In genomic region chr9:22468170-22468898, GRCm38 (mm10) we compare ENCODE assay signal across 9 mouse cellular contexts. TPM values are rescaled to one million over a fixed set of nuclear protein-coding genes. Genes with fewer than 3 reads are reported as not detected.
DNase-seq lines count a peak whose midpoint lies in the region; ATAC-seq and TF ChIP-seq lines count a peak whose summit lies in the region.
"Had no signal": no experiment of that assay in that cellular context is flagged by ENCODE, and none has a peak within 500 bp of the region (broad histone marks: within the 10 kb centered on the region; RNA-seq: fewer than 3 reads in every experiment).

No protein-coding gene starts in this region.

- no peaks in the 10 kb centered on the region for H3K9me3 ChIP-seq in forebrain, embryonic 14.5 days (replicated peaks; ENCODE audit: control insufficient read depth, low read length)
- H3K9me3 ChIP-seq in hindbrain, embryonic 15.5 days = no peaks in the 10 kb centered on the region
- no peaks in the 10 kb centered on the region for H3K9me3 ChIP-seq in limb, embryonic 13.5 days
- H3K9me3 ChIP-seq in midbrain, embryonic 12.5 days = no peaks in the 10 kb centered on the region

- ATAC-seq in forebrain, embryonic 14.5 days = peak; percentile 94
- peak; percentile 85 for ATAC-seq in hindbrain, embryonic 15.5 days (ENCODE audit: low FRiP score, low read depth)
- peak; percentile 90 for ATAC-seq in limb, embryonic 13.5 days (ENCODE audit: low FRiP score, low read depth)
- peak; percentile 92 for ATAC-seq in midbrain, embryonic 12.5 days (ENCODE audit: low FRiP score, low read depth)

- H3K4me2 ChIP-seq in forebrain, embryonic 14.5 days (ENCODE audit: low read length) = peak overlapping the region; percentile 75
- H3K4me2 ChIP-seq in hindbrain, embryonic 15.5 days = peak overlapping the region; percentile 70
- peak overlapping the region; percentile 74 for H3K4me2 ChIP-seq in limb, embryonic 13.5 days (replicated peaks)
- H3K4me2 ChIP-seq in midbrain, embryonic 12.5 days (replicated peaks) = peak overlapping the region; percentile 74

- H3K4me1 ChIP-seq in brown adipose tissue, adult 24 weeks (ENCODE audit: control insufficient read depth, insufficient read depth, insufficient read length, low read length) = 0 out of 2 replicates have a peak, but pooled peaks cover 3% of the 10 kb centered on the region
- H3K4me1 ChIP-seq in forebrain, embryonic 14.5 days (ENCODE audit: control insufficient read depth, insufficient read depth, low read length) = 0 out of 2 replicates have a peak, but pooled peaks cover 2% of the 10 kb centered on the region
- peaks cover 14% of the 10 kb centered on the region for H3K4me1 ChIP-seq in hindbrain, embryonic 15.5 days (replicated peaks)
- peaks cover 8% of the 10 kb centered on the region; the same call in 1 of the 2 replicates for H3K4me1 ChIP-seq in limb, embryonic 13.5 days
- H3K4me1 ChIP-seq in midbrain, embryonic 12.5 days = peaks cover 7% of the 10 kb centered on the region
- H3K4me1 ChIP-seq in spleen, adult 2 months (ENCODE audit: control insufficient read depth, insufficient read depth, insufficient read length) = peaks cover 2% of the 10 kb centered on the region; the same call in 1 of the 2 replicates

- H3K36me3 ChIP-seq in forebrain, embryonic 14.5 days (ENCODE audit: control insufficient read depth, insufficient read depth, low read length) = 0 out of 2 replicates have a peak, but pooled peaks cover 3% of the 10 kb centered on the region
- H3K36me3 ChIP-seq in hindbrain, embryonic 15.5 days = peaks cover 8% of the 10 kb centered on the region
- peaks cover 21% of the 10 kb centered on the region for H3K36me3 ChIP-seq in limb, embryonic 13.5 days
- 0 out of 2 replicates have a peak, but pooled peaks cover 4% of the 10 kb centered on the region for H3K36me3 ChIP-seq in midbrain, embryonic 12.5 days
- H3K36me3 ChIP-seq in spleen, adult 2 months (ENCODE audit: control insufficient read depth, insufficient read depth, low read length) = peaks cover 3% of the 10 kb centered on the region; the same call in 1 of the 2 replicates

- H3K27ac ChIP-seq in brown adipose tissue, adult 24 weeks (replicated peaks; ENCODE audit: low read depth, low read length) = peak overlapping the region; percentile 47
- H3K27ac ChIP-seq in forebrain, embryonic 14.5 days (ENCODE audit: low read depth, low read length) = peak overlapping the region; percentile 91
- H3K27ac ChIP-seq in hindbrain, embryonic 15.5 days (replicated peaks) = peak overlapping the region; percentile 91
- peak overlapping the region; percentile 87 for H3K27ac ChIP-seq in limb, embryonic 13.5 days
- peak overlapping the region; percentile 89 for H3K27ac ChIP-seq in midbrain, embryonic 12.5 days (replicated peaks)
- H3K27ac ChIP-seq in spleen, adult 2 months (ENCODE audit: insufficient read depth, low read length) = peak overlapping the region; percentile 91

- no peak for TF ChIP-seq CTCF in spleen, adult 2 months (IDR thresholded peaks at IDR 0.05; ENCODE audit: extremely low read depth, insufficient read depth, insufficient read length, insufficient replicate concordance)

- TF ChIP-seq POLR2A in spleen, adult 2 months (IDR thresholded peaks at IDR 0.05; ENCODE audit: low read depth, low read length) = peak; percentile 88

- 3% methylated on average over 43 of the region's 43 CpGs for WGBS in forebrain, embryonic 14.5 days
- 4% methylated on average over 43 of the region's 43 CpGs for WGBS in hindbrain, embryonic 15.5 days
- 3% methylated on average over 39 of the region's 43 CpGs for WGBS in limb, embryonic 13.5 days
- WGBS in midbrain, embryonic 12.5 days = 5% methylated on average over 43 of the region's 43 CpGs
- 3% methylated on average over 41 of the region's 43 CpGs for WGBS in spleen, adult 2 months

- peak overlapping the region; percentile 99 for H3K4me3 ChIP-seq in brown adipose tissue, adult 24 weeks (ENCODE audit: insufficient read depth, low read depth, low read length)
- H3K4me3 ChIP-seq in forebrain, embryonic 14.5 days (ENCODE audit: low read depth, low read length) = peak overlapping the region; percentile 86
- H3K4me3 ChIP-seq in hindbrain, embryonic 15.5 days = peak overlapping the region; percentile 84
- peak overlapping the region; percentile 90 for H3K4me3 ChIP-seq in limb, embryonic 13.5 days
- H3K4me3 ChIP-seq in midbrain, embryonic 12.5 days = peak overlapping the region; percentile 85
- peak overlapping the region; percentile 90 for H3K4me3 ChIP-seq in spleen, adult 2 months (ENCODE audit: extremely low read depth, insufficient read depth, insufficient read length)

- no peaks in the 10 kb centered on the region for H3K27me3 ChIP-seq in forebrain, embryonic 14.5 days (replicated peaks; ENCODE audit: control insufficient read depth, insufficient read depth, low read length)
- H3K27me3 ChIP-seq in hindbrain, embryonic 15.5 days = no peaks in the 10 kb centered on the region
- no peaks in the 10 kb centered on the region for H3K27me3 ChIP-seq in limb, embryonic 13.5 days
- no peaks in the 10 kb centered on the region for H3K27me3 ChIP-seq in midbrain, embryonic 12.5 days
- no peaks in the 10 kb centered on the region for H3K27me3 ChIP-seq in spleen, adult 2 months (ENCODE audit: control insufficient read depth, insufficient read depth, low read length)

- peak; percentile 59 for DNase-seq in ovary, adult 18-20 months (ENCODE audit: low spot score)
- DNase-seq in ovary, postnatal 10 days (ENCODE audit: low spot score) = no peak
- peak; percentile 88 for DNase-seq in forebrain, embryonic 14.5 days (ENCODE audit: low spot score)
- peak; percentile 70 to 71 for DNase-seq in spleen, adult 2 months (ENCODE audit: low read depth in 1 of 2, low spot score in 2 of 2)

- H3K9ac ChIP-seq in forebrain, embryonic 14.5 days (ENCODE audit: low read length) = peak overlapping the region; percentile 95
- peak overlapping the region; percentile 84 for H3K9ac ChIP-seq in hindbrain, embryonic 15.5 days
- peak overlapping the region; percentile 93 for H3K9ac ChIP-seq in limb, embryonic 13.5 days
- peak overlapping the region; percentile 88 for H3K9ac ChIP-seq in midbrain, embryonic 12.5 days (replicated peaks)

RNA-seq across cellular contexts. Expression of gene Rp9, which starts 1.2 kb away (rescaled TPM):
- polyA plus RNA-seq in brown adipose tissue, adult 24 weeks (2012; ENCODE audit: insufficient read depth, insufficient read length, missing spikeins) = 39.2 and 55.5 TPM in 2 replicates
- polyA plus RNA-seq in forebrain, embryonic 14.5 days (2014; fragmentation: Nextera tagmentation; extraction: Ambion mirVana) = 60.8 and 62.4 TPM in 2 replicates
- 67.5 and 71.1 TPM in 2 replicates for polyA plus RNA-seq in hindbrain, embryonic 15.5 days (2015; fragmentation: Nextera tagmentation; extraction: Ambion mirVana)
- 73.8 and 74.1 TPM in 2 replicates for polyA plus RNA-seq in limb, embryonic 13.5 days (2015; fragmentation: Nextera tagmentation; extraction: Ambion mirVana)
- polyA plus RNA-seq in midbrain, embryonic 12.5 days (2016; fragmentation: Nextera tagmentation; extraction: Ambion mirVana) = 53.3 and 59.3 TPM in 2 replicates
- 64.8 and 122 TPM in 2 replicates for polyA plus RNA-seq in spleen, adult 2 months (2012; rRNA removed)

RNA-seq across cellular contexts. Expression of gene Bbs9, which starts 7.2 kb away (rescaled TPM):
- polyA plus RNA-seq in brown adipose tissue, adult 24 weeks (2012; ENCODE audit: insufficient read depth, insufficient read length, missing spikeins) = 6.3 and 6.4 TPM in 2 replicates
- 18.1 and 19.8 TPM in 2 replicates for polyA plus RNA-seq in forebrain, embryonic 14.5 days (2014; fragmentation: Nextera tagmentation; extraction: Ambion mirVana)
- polyA plus RNA-seq in hindbrain, embryonic 15.5 days (2015; fragmentation: Nextera tagmentation; extraction: Ambion mirVana) = 19.6 and 22.7 TPM in 2 replicates
- polyA plus RNA-seq in limb, embryonic 13.5 days (2015; fragmentation: Nextera tagmentation; extraction: Ambion mirVana) = 13.9 and 15.9 TPM in 2 replicates
- 18.4 and 19.1 TPM in 2 replicates for polyA plus RNA-seq in midbrain, embryonic 12.5 days (2016; fragmentation: Nextera tagmentation; extraction: Ambion mirVana)
- polyA plus RNA-seq in spleen, adult 2 months (2012; rRNA removed) = 11.5 and 13.7 TPM in 2 replicates

RNA-seq across cellular contexts. Expression of gene Gm17545, which starts 14.2 kb away (rescaled TPM):
- polyA plus RNA-seq in brown adipose tissue, adult 24 weeks (2012; ENCODE audit: insufficient read depth, insufficient read length, missing spikeins) = not detected in 2 replicates
- not detected in 2 replicates for polyA plus RNA-seq in forebrain, embryonic 14.5 days (2014; fragmentation: Nextera tagmentation; extraction: Ambion mirVana)
- polyA plus RNA-seq in hindbrain, embryonic 15.5 days (2015; fragmentation: Nextera tagmentation; extraction: Ambion mirVana) = not detected in 2 replicates
- not detected in 2 replicates for polyA plus RNA-seq in limb, embryonic 13.5 days (2015; fragmentation: Nextera tagmentation; extraction: Ambion mirVana)
- polyA plus RNA-seq in midbrain, embryonic 12.5 days (2016; fragmentation: Nextera tagmentation; extraction: Ambion mirVana) = not detected in 2 replicates
- not detected in 2 replicates for polyA plus RNA-seq in spleen, adult 2 months (2012; rRNA removed)
- polyA plus RNA-seq: frontal cortex, adult 2 months had no signal

RNA-seq across cellular contexts. Expression of gene 9530077C05Rik, which starts 57.0 kb away (rescaled TPM):
- polyA plus RNA-seq in brown adipose tissue, adult 24 weeks (2012; ENCODE audit: insufficient read depth, insufficient read length, missing spikeins) = not detected in 2 replicates
- polyA plus RNA-seq in forebrain, embryonic 14.5 days (2014; fragmentation: Nextera tagmentation; extraction: Ambion mirVana) = 12.2 and 13.9 TPM in 2 replicates
- 14.7 and 16.5 TPM in 2 replicates for polyA plus RNA-seq in hindbrain, embryonic 15.5 days (2015; fragmentation: Nextera tagmentation; extraction: Ambion mirVana)
- polyA plus RNA-seq in limb, embryonic 13.5 days (2015; fragmentation: Nextera tagmentation; extraction: Ambion mirVana) = 5.8 and 6.3 TPM in 2 replicates
- 9.8 and 11.8 TPM in 2 replicates for polyA plus RNA-seq in midbrain, embryonic 12.5 days (2016; fragmentation: Nextera tagmentation; extraction: Ambion mirVana)
- 0.21 and 0.36 TPM in 2 replicates for polyA plus RNA-seq in spleen, adult 2 months (2012; rRNA removed)
